Mouse (Mus musculus): ENCODE data around the gene Alpk1.
"Not testable (repeated sequence)": the region's sequence is repeated elsewhere in the genome, so short reads cannot be mapped to it uniquely, and the experiment has no call there.

Gene Alpk1

DNA sequence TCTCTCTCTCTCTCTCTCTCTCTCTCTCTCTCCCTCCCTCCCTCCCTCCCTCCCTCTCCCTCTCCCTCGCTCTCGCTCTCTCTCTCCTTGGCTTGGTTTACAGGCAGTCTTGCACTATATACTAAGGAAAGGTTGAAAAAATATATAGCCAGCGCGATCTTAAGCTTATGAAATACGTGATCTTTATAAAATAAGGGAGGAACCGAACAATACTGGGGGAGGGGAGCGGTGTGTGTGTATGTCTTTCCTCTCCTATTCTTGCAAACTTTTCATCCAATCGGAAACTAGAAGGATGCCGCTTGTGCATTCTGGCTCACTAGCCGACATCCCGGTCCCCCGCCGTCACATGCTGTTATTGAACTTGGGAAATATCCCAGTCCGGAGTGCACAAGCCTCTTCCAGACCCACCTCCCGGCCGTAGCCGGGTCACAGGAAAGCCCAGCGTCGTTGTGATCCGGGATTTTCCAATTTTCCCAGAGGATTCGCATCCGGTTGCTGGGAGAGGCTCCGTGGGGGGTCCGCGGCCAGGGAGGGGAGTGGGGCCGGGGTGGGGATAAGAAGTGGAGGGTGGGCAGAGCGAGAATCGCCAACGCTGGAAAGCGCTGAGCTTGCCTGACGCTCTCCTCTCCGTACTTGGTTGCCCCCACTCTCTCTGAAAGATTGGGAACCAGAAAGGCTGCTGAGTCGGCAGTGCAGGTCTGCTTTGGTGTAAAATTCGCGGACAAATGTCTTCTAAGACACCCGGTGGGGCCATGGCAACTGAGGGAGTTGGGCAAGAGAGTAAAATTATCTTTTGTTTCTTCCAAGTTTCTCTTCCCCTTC lies 10.1 kb upstream of the Alpk1 start:
- in situ Hi-C loops (cut with MboI, MseI): no loop called here

DNA sequence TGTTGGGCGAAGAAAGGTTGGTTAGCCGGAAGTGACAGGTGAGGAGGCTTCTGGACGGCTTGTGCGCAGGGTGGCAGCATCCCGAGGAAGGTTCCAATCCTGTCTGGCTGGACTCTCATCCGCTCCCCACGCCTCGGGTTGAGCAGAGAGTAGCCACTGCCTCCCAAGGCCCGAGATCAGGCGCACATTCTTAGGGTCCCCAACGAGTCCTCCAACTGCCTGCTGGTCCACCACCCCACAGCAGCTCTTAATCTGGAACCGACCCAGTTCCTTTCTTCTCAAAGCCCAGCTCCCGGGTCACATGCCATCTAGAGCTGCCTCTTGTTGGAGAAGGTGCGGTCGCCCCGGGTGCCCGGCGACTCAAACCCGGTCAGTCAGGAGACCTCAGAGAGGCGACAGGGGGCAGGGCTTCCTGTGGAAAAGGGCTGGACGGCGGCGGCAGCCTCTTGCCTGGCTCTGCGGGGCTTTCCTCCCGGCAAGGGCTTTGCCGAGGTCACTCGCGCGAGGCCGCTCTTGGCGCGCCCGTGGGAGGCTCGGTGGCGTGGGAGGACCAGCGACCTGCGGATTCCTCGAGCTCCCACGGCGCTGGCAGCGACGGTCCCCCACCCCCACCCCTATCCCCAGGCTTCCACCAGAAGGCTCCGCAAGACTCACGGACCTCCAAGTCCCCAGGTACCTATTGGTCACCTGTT lies 9.3 kb upstream of the Alpk1 start, which contains the start of gene Tifa:
Gene Tifa, plus strand, starts transcription at position 306 of the 692 bp plus-strand sequence.
- in situ Hi-C loops (cut with MboI, MseI): no loop called here

DNA sequence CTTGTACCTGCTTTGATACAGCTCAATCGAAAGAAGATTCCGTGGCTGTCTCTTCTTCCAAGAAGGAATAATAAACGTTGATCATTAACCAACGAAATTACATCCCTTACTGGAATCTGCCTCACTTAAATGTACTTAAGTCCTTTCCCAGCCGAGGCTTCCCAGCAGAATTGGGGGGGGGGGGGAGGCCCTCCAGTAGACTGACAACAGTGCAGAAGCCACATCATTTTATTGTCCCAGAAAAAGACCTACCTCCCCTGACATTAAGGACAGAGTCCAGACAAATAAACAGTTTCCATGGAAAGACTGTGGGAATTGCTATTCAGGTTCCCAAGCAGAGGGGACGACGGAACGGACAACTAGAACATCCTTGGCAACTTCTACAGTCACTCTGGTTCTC lies 8.6 kb upstream of the Alpk1 start:
- in situ Hi-C loops (cut with MboI, MseI): no loop called here

DNA sequence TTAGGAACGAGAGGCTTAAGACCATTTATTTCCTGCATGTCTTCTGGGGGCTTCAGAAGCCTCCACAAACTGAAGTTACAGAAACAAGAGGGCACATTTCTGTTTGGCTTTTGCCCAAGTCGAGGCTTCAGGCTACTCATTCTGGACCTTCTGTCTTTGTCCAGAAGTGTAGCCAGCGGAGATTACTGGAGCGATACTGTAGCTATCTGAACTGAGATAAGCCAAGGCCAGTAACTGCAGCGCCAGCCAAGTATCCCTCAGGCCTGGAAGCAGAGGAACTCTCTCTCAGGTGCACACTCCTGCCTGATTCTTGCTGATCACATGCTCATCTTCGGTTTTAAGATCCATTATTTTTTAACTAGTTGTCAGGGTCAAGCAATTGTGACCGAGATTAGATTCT lies 7.7 kb upstream of the Alpk1 start:
- in situ Hi-C loops (cut with MboI, MseI): no loop called here

DNA sequence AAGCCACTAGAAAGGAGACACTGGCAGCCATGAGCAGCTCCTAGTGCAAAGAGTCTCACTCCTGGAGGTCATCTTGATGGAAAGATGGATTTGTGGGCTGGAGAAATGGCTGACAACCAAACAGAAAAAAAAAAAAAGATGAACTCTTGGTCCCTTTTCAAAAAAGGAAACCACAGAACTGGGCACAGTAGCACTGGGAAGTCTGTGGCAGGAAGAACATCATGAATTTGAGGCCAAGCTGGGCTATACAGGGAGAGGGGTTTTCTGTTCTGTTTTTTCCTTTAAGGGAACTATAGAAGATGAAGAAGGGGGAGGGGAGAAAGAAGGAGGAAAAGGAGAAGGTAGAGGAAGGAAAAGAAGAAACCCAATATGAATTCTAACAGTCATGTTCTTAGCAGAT lies 6.7 kb upstream of the Alpk1 start:
- in situ Hi-C loops (cut with MboI, MseI): no loop called here

DNA sequence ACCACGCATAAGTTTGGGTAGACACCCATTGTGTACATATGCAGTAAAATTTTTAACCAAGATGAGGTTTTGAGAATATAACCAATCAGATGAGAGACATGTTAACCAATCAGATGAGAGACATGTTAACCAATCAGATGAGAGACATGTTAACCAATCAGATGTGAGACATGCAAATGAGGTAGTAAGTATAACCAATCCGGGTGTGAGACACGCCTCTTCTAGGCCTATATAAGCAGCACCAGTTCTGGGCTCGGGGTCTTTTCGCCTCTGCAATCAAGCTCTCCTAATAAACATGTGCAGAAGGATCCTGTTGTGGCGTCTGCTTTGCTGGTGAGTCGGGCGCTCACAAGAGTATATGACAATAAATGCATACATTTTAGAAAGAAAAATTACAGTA lies 3.4 kb upstream of the Alpk1 start:
- in situ Hi-C loops (cut with MboI, MseI): not testable (repeated sequence)

DNA sequence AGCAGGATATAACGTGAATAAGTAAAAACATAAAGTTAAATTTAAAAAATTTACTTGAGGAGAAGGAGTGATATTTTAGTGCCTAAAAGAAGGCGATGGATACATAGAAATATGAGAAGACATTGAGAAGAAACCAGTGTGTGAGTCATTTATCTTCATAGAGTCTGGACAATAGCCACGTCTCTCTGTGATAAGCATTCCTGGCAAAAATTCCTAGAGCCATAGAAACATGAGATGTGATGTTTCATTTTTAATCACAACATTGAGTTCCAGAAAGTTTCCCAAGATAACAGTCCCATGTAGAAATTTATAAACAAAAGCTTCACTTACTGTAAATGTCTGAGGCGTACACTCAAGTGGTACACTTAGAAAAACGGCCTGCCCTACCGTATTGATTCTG lies 2.6 kb upstream of the Alpk1 start:
- in situ Hi-C loops (cut with MboI, MseI): no loop called here

DNA sequence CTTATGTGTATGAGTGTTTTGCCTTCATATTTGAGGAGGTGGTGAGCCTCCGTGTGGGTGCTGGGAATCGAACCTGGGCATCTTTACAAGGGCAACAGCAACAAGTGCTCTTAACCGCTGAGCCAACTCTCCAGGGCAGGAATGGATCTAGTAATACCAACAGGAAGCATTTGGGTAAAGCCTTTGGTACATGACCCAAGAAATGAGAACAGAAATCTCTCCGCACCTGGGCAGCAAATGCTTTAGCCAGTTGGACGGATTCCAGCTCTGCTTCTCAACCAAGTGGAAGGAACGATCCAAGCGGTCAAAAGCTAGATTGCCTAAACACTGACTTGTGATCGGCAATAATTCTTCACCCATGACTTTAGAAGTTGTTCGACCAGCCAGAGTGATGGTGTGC lies 594 bp upstream of the Alpk1 start:
- in situ Hi-C loops (cut with MboI, MseI): no loop called here

DNA sequence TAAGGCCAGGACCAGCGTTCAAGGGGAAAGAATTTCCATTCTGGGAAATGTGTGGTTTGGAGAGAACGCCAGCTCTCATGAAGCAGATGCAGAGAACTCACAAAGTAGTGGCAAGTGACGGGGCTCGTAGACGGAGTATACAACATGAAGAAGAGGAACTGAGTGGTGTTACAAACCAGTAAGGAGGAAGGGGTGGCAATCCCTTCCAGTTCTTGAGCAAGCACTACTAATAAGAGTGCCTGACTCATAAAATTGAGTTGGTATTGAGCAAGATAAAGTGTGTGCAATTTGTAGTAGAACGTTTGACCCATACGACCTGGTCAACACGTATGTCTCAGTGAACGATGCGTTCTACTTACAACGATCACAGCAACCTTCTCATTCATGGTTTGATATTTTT lies 11.2 kb downstream of the Alpk1 start:
- in situ Hi-C loops (cut with MboI, MseI): no loop called here

DNA sequence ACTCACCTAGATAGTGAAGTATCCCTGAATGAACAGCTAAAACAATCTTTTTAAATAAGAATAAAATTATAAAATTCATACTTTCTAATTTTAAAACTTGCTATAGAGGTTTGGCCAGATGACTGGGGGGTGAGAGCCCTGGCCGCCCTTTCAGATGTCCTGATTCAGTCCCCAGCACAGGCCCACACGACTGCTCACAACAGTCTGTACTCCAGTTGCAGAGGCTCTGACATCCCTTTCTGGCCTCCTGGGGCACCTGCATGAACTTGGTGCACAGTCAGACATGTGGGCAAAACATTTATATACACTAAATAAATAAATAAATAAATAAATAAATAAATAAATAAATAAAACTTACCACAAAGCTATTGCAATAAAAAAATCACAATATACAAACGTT lies 14.4 kb downstream of the Alpk1 start:
- in situ Hi-C loops (cut with MboI, MseI): no loop called here

DNA sequence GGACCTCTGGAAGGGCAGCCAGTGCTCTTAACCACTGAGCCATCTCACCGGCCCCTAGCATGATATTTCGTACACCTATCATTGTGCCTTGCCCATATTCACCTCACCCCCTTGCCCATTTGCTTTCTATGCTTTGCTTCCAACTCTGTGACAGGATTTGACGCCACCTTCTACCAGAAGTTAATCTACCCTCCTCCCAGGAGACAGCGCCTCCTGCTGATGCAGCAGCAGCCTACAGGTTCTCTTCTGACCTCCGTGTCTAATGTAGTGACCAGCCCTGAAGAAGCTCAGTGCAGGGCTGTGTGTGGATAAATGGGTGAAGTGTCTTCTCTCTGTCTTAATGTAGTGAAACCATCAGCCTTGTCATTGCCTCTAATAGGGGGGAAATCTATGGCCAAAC lies 15.8 kb downstream of the Alpk1 start:
- in situ Hi-C loops (cut with MboI, MseI): no loop called here

DNA sequence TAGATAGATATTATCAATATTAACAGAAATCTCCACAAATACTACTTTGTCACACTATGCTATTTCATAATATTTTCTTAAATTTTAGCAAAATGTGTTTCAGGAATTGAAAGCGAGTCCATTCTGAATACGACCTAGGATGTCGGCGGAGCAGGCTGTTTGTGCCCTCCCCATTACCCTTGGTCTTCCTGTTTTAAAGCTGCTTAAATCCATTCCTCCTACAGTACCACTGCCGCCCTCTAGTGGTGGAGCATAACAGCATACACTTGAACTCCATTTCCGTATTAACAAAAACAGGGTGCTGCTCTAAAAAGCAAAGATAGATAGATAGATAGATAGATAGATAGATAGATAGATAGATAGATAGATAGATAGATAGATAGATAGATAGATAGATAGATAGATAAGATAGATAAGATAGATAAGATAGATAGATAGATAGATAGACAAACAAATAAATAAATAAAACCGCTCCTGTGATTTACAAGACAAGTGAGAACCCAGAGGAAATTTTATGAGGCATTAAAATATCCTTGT lies 17.2 kb downstream of the Alpk1 start:
- in situ Hi-C loops (cut with MboI, MseI): no loop called here

DNA sequence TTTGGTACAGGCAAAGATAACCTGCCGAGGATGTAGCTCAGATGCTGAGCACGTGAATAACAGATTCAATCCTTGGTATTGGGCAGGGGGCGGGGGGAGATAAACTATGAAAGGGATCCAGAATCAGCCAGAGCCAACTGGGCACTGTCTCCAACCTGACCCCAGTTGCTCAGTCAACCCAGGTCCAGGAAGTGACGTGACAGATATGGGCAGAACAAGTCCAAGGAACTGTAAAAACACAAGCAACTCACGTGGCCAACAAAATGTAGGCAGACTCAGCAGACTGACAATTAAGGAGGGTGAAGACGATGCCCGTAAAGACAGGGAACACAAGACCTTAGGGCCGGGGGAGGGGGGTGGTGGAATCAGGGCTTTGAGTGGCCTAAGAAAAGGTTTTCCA lies 17.9 kb downstream of the Alpk1 start:
- in situ Hi-C loops (cut with MboI, MseI): no loop called here

DNA sequence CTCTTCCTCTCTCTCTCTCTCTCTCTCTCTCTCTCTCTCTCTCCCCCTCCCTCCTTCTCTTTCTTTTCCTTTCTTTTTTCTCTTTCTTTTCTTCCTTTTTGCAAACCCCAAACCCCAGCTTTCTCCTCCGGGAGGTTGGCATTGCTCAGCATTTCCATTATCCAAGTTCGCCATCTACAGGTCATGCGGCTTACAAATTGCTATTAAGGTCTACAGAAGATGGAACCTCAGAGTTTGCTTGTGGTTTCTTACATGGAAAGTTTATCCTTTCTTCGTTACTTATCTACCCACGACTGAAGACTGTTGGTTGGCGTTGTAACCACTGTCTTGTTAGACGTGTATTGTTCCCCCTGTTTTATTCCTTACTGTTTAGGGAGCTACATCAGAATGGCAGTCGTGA lies 21.1 kb downstream of the Alpk1 start:
- in situ Hi-C loops (cut with MboI, MseI): no loop called here

DNA sequence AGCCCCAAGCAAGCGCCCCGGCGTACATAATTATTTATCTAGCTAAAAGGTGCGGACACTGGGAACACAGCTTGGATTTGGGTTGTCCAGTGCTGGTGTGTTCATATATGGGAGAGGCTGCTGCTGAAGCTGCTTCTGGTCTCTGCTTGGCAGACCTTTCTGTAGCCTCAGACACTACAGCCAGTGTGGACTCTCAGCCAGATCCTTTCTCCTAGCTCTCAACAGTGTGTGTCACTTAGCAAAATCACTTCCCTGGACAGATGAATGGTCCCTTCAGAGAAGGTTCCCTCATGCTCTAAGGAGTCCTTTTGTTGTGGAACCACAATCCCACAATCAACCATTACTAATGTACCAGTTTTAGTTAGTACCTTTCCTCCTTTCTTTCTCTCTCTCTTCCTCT lies 21.5 kb downstream of the Alpk1 start:
- in situ Hi-C loops (cut with MboI, MseI): no loop called here

DNA sequence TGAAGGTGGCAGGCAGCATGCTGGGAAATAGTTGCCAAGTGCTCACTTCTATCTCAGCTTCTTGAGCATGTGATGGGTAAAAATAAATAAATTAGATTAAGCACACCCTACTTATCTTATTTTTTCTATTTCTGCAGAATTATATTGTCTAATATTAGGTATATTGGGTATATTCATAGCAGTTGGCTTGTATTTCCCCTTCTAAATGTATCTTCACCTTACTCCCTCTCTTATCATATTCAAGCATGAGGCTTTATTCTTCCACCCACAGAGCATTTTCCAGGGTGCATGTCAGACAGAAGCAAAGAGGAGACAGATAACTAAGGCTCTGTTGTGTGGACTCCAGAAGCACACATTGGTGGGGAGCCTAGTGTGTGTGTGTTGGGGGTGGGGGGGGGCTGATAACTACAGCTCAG lies 22.4 kb downstream of the Alpk1 start:
- in situ Hi-C loops (cut with MboI, MseI): no loop called here

DNA sequence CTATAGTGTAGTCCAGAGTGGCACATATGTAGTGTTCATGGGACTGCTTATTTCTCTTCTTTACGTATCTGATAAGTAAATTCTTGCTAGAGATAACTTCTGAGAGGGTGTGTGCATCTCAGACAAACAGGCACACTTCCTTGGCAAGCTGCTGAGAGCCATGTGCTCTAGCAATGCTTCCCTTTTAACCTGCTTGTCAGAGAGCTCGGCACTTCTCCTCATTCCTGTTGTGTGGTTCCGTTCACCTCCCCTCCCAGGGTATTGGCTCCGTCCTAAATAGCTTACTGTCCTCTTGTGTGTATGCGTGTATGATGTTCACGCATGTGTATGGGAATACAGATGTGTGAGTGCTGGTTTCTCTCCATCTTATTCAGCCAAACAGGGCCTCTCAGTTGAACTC lies 23.9 kb downstream of the Alpk1 start:
- in situ Hi-C loops (cut with MboI, MseI): no loop called here

DNA sequence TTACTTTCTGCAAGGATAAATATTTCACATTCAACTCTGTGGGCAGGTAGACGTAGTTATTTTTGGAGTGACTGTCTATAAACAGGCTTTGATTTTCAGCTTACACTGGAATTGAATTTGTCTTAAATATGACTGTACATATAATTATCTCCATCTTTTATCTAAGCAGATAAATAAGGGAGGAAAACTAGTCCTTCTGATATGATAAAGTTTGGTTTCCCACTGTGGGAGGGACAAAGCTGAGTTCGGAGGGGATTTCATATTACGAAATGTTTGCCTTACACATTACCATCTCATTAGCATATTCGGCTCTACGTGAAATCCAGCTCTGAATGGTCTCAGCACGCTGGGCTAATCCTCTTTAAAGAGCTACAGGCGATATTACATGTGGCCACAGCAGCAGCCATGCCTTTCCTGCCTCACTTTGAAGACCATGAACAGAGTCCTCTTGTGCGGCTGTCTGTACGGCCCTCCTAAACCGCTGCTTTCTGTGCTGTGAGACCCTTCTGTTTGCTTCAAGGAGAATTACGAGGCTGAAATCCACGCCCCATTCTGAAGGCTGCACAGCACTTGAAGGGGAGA lies 30.3 kb downstream of the Alpk1 start:
- in situ Hi-C loops (cut with MboI, MseI): loop anchor here (5.0 kb wide), 1 partner anchor 108 kb away; no protein-coding TSS in a partner anchor

DNA sequence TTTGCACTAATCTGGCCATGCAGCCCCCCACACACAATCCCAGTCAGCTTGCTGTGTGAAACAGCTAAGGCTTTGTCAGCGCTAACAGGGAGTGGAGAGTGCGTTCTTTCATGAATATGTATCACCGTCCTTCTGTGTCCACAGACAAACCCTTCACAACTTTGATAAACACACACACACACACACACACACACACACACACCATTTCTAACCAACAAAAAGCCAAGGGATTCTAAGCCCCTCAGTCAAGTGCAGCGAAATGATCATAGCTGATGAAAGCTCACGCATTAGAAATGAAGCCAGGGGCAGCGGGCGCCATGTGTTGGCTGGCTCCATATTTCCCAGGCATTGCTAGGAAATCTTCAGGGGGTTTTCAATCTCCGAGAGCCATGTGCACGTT lies 31.1 kb downstream of the Alpk1 start:
- in situ Hi-C loops (cut with MboI, MseI): no loop called here

DNA sequence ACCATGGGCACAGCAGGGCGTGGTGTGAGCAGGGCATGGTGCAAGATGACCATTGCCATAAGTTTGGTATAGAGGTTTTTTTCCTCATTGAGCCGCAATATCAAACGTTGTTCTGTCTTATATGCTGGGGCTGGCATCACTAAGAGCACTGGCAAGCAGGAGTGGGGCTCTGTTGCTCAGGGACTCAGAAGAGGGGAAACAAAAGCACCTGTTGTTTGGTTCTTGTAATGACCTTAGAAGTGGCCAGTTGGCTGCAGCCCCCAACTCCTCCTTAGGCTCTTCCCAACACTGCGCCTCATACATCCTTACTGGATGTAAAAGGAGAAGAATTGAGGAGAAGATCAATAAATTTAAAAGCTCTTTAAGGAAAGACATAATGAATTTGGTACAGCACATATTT lies 31.7 kb downstream of the Alpk1 start:
- in situ Hi-C loops (cut with MboI, MseI): no loop called here

DNA sequence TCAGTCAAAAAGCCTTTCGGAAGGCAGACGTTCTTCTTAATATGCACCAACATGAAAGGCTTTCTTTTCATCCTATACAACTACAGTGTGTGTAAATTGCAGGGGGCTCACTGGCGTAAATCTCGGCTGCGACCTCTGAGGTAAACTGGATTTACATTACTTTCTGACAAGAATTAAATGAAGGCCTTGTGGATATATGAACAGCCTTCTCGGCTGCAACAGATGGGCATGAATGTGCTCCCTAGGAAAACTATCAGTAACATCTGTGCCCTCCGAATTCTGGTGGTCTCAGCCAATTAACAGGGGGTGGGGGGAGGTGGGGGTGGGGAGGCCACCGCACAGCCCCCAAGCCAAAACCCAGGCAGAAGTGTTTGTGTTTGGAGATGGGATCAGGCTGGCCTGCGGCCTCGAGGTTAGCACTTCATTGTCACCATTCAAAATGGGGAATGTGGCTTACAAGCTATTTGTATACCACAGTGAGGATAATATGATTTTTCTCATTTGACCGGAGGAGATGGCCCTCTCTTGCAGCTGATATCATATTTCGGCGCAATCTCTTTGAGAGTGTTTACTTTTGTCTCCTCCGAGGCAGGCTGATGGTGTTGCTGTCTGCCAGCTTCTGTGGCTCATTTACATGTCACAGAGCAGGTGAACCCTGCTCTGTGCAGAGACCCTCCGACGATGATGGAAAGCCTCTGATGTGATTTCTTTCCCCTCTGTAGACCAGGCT lies 34.3 kb downstream of the Alpk1 start:
- in situ Hi-C loops (cut with MboI, MseI): no loop called here

DNA sequence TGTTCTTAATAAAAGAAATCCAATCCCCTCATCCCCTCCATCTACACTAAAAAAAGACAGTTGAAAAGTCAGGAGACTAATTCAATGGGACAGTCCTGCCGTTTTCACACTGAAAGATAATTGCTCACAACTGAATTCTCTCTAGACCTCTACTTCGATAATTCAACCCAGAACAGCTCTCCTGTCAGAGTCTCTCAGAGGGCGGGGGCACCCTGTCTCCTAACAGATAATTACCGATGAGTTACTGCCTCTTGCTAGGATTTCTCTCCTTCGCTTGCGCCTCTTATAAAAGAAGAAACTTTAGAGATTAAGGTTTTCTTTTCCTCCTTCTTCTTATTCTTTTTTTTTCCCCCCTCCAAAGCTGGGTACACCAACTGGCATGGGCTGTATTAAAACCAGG lies 34.8 kb downstream of the Alpk1 start:
- in situ Hi-C loops (cut with MboI, MseI): no loop called here

Measured in T-helper 1 cell (primary cell).